Mouse (Mus musculus) skeletal muscle tissue, adult 2 months (tissue): ENCODE data around the gene Plch2.
A peak's percentile ranks its signal among the peaks of the same experiment; 100 is the strongest.

ENCODE experiments used
- DNase-seq: peaks from one replicate; pipeline ENCODE4 v3.0.0-alpha.2; 2012; ENCODE audit warnings: low read depth, low spot score

Plch2 gene

GRCm38 (mm10) chr4:154994876-154995275 lies 61.7 kb downstream of the Plch2 start:
- no peak for DNase-seq

GRCm38 (mm10) chr4:154986750-154987149 lies 69.8 kb downstream of the Plch2 start:
- no peak for DNase-seq

- DNase-seq = peak; percentile 55
Observed at GRCm38 (mm10) chr4:154986096-154986495, 70.5 kb downstream of the Plch2 start.

- DNase-seq = no peak
Observed at GRCm38 (mm10) chr4:154985151-154985777, 71.3 kb downstream of the Plch2 start.

GRCm38 (mm10) chr4:154983767-154984166 lies 72.8 kb downstream of the Plch2 start:
- no peak for DNase-seq

- no peak for DNase-seq
Observed at GRCm38 (mm10) chr4:154982247-154983120, 74.1 kb downstream of the Plch2 start.

GRCm38 (mm10) chr4:154981530-154981929 lies 75.1 kb downstream of the Plch2 start:
- DNase-seq = no peak

- no peak for DNase-seq
Observed at GRCm38 (mm10) chr4:154981076-154981475, 75.5 kb downstream of the Plch2 start.

GRCm38 (mm10) chr4:154980110-154980509 lies 76.5 kb downstream of the Plch2 start:
- no peak for DNase-seq

- peak; percentile 60 for DNase-seq
Observed at GRCm38 (mm10) chr4:154974163-154974611, 82.4 kb downstream of the Plch2 start.

GRCm38 (mm10) chr4:154972546-154972945 lies 84.0 kb downstream of the Plch2 start:
- no peak for DNase-seq

- no peak for DNase-seq
Observed at GRCm38 (mm10) chr4:154967173-154967572, 89.4 kb downstream of the Plch2 start.

- peak; percentile 79 for DNase-seq
Observed at GRCm38 (mm10) chr4:154965856-154966255, 90.7 kb downstream of the Plch2 start.

GRCm38 (mm10) chr4:154964581-154965235 lies 91.9 kb downstream of the Plch2 start:
- DNase-seq = no peak

GRCm38 (mm10) chr4:154963901-154964580 lies 92.5 kb downstream of the Plch2 start, which contains the start of gene Pank4:
TSS of gene Pank4 (plus strand) at chr4:154964123.
- peak; percentile 90 for DNase-seq

GRCm38 (mm10) chr4:154963190-154963836 lies 93.3 kb downstream of the Plch2 start:
- DNase-seq = peak; percentile 69

- DNase-seq = no peak
Observed at GRCm38 (mm10) chr4:154962683-154963082, 93.9 kb downstream of the Plch2 start.

- no peak for DNase-seq
Observed at GRCm38 (mm10) chr4:154961911-154962310, 94.7 kb downstream of the Plch2 start.

- no peak for DNase-seq
Observed at GRCm38 (mm10) chr4:154961226-154961738, 95.3 kb downstream of the Plch2 start.

- DNase-seq = no peak
Observed at GRCm38 (mm10) chr4:154960690-154961225, 95.8 kb downstream of the Plch2 start, which contains the start of gene Hes5. TSS of gene Hes5 (plus strand) at chr4:154960923.
